Mouse (Mus musculus) naive thymus-derived CD4-positive, alpha-beta T cell, adult 2 months (primary cell): Measurements from ENCODE around the gene G2e3.

Experiments
- DNase-seq: peaks from one replicate; pipeline ENCODE4 v3.0.0-alpha.2; 2011; ENCODE audit warnings: low read depth

G2e3 gene

GRCm38 (mm10) chr12:51347988-51348697 is at the start of gene G2e3:
TSS of gene G2e3 (plus strand) at chr12:51348061.
- peak; percentile 83 for DNase-seq

GRCm38 (mm10) chr12:51323604-51324003 is 24.3 kb upstream of the G2e3 start:
- DNase-seq = no peak

- no peak for DNase-seq
Observed at GRCm38 (mm10) chr12:51326819-51327218, 21.0 kb upstream of the G2e3 start.

GRCm38 (mm10) chr12:51337014-51337413 is 10.8 kb upstream of the G2e3 start:
- DNase-seq = no peak

- DNase-seq = no peak
Observed at GRCm38 (mm10) chr12:51346121-51346520, 1.7 kb upstream of the G2e3 start.

- no peak for DNase-seq
Observed at GRCm38 (mm10) chr12:51348698-51348998, 787 bp downstream of the G2e3 start.

- no peak for DNase-seq
Observed at GRCm38 (mm10) chr12:51355296-51355695, 7.4 kb downstream of the G2e3 start.

- DNase-seq = no peak
Observed at GRCm38 (mm10) chr12:51361294-51361693, 13.4 kb downstream of the G2e3 start.

- no peak for DNase-seq
Observed at GRCm38 (mm10) chr12:51362898-51363297, 15.0 kb downstream of the G2e3 start.

GRCm38 (mm10) chr12:51368504-51368903 is 20.6 kb downstream of the G2e3 start:
- DNase-seq = no peak

- DNase-seq = peak; percentile 94
Observed at GRCm38 (mm10) chr12:51377003-51377887, 29.4 kb downstream of the G2e3 start, which contains the start of gene Scfd1. TSS of gene Scfd1 (plus strand) at chr12:51377510.

GRCm38 (mm10) chr12:51377888-51378190 is 30.0 kb downstream of the G2e3 start:
- no peak for DNase-seq

GRCm38 (mm10) chr12:51399871-51400270 is 52.0 kb downstream of the G2e3 start:
- no peak for DNase-seq

- peak; percentile 21 for DNase-seq
Observed at GRCm38 (mm10) chr12:51402060-51402698, 54.3 kb downstream of the G2e3 start.

GRCm38 (mm10) chr12:51403987-51404586 is 56.2 kb downstream of the G2e3 start:
- DNase-seq = no peak

GRCm38 (mm10) chr12:51411362-51411761 is 63.5 kb downstream of the G2e3 start:
- DNase-seq = no peak
